Mouse (Mus musculus) gonadal fat pad, adult 2 months (tissue): ENCODE data around the gene Iqcf1. TPM values are rescaled to one million over a fixed set of nuclear protein-coding genes. Genes with fewer than 3 reads are reported as not detected.
"Not testable (repeated sequence)": the region's sequence is repeated elsewhere in the genome, so short reads cannot be mapped to it uniquely, and the experiment has no call there.

Source experiments
- DNase-seq: peaks from one replicate; pipeline ENCODE4 v3.0.0-alpha.2; 2012; ENCODE audit warnings: low read depth
- polyA plus RNA-seq: library from polyadenylated mRNA; depleted of rRNA; stranded (reverse); fragments of >200 nt; gene quantifications from 2 replicates; pipeline ENCODE4 v1.2.3, GENCODE M21; 2012; rRNA removed

The Iqcf1 gene
- polyA plus RNA-seq, 1 experiment, result 1.6 TPM

DNA sequence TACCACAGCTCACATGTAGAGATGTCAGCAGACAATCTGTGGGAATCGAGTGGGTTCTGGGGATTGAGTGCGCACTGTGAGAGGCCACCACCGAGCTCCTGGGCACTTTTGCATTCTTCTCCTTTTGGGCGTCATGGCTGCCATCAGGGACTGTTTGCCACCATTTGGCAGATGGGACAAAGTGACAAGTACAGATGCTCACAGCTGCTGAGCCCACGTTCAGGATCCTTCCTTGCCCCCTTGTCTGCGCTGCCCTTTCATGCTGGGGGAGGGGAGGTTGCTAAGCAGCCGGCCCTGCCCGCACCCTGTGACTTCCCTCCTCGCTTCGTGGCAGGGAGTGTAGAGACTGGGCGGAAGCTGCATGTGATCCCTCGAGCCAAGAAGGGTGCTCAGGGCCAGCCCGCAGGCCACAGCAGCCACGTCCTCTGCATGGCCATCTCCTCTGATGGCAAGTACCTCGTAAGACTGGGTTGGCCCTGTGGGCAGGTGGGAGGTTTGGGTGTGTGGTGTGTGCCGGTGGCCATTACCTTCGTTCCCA lies 17.1 kb upstream of the Iqcf1 start:
- DNase-seq, result no peak

DNA sequence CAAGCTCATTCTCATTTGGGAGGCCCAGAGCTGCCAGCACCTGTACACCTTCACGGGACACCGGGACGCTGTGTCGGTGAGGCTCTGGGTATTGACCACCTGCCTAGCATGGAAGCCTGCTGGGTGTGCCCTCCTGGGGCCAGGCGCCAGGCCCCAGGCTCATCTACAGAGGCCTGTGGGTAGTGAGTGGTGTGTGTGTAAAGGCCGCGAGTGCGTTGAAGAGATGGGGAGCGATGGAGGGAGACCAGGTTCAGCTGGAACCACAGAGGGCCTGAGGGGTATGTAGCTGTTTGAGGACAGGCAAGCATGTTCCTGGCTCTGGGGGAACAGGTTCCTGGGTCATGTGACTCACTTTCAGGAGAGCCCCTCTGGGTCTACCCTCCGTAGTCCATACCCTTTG lies 16.6 kb upstream of the Iqcf1 start:
- no peak for DNase-seq

DNA sequence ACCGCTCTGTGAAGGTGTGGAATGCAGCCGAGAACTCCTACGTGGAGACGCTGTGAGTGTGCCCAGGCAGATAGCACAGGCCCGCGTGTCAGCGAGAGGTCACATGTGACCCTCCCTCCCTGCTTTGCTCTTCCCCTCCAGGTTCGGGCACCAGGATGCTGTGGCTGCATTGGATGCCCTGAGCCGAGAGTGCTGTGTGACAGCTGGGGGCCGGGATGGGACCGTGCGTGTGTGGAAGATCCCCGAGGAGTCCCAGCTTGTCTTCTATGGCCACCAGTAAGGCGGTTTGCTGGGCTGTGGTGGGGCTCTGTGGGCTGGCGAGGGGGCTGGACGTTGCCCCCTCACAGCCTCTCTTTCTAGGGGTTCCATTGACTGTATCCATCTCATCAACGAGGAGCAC lies 16.2 kb upstream of the Iqcf1 start:
- no peak for DNase-seq

DNA sequence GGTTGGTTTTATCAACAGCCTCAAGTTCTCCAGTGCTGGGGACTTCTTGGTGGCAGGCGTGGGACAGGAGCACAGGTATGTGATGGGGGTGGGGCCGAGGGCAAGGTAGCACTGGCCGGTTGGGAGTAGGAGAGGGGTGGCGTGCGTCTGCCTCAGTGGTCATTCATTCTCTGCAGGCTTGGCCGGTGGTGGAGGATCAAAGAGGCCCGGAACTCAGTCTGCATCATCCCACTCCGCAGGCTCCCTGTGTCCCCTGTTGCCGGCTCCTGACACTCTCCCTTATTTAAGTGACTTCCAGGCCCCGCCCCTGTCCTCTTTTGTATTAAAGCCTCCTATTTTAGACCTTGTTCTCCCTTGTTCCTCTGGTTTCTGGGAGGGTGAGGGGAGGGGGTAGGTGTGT lies 14.7 kb upstream of the Iqcf1 start:
- DNase-seq, result no peak

DNA sequence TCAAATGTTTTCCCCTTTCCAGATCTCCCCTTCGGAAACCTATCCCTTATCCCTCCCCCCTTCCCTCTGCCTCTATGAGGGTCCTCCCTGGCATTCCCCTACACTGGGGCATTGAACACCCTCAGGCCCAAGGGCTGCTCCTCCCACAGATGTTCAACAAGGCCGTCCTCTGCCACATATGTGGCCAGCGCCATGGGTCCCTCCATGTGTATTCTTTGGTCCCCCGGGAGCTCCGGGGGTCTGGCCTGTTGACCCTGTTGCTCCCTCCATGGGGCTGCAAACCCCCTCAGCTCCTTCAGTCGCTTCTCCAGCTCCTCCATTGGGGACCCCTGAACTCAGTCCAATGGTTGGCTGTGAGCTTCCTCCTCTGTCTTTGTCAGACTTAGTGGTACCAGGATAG lies 12.2 kb upstream of the Iqcf1 start:
- not testable (repeated sequence) for DNase-seq

DNA sequence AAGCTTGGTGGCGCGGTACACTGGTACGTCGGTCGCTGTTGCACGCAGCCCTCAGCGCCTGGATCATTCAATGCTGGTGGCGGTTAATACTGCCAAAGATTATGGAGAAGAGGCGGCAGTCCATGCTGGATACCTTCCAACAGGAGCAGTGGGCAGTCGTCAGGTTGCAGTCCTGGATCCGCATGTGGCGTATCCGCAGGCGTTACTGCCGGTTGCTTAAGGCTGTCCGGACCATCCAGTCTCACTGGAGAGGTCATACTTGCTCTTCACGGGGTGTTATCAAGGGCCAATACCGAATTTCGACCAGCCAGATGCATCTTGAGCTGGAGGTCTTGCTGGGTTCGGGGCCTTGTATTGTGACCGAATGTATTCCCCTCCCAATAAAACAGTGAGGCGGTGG lies 2.1 kb downstream of the Iqcf1 start:
- DNase-seq, result no peak

DNA sequence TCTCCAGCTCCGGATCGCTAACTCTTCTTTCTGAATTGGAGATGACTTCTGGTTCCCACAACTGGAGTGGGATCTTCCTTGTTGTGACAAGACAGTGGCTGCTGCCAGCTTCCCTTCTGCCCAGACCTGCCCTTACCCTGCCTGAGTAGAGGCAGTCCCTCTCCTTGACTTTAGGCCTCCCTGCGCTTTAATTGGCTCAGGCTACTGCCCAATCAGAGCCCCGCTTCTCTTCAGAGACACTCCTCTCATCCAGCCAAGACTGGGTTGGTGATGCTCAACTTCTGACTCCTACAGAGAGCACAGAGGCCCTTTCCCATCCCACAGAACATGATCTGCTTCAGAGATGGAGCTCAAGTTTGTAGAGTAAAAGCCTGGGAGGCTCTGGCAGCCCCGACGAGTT lies 4.5 kb downstream of the Iqcf1 start:
- DNase-seq, result no peak

DNA sequence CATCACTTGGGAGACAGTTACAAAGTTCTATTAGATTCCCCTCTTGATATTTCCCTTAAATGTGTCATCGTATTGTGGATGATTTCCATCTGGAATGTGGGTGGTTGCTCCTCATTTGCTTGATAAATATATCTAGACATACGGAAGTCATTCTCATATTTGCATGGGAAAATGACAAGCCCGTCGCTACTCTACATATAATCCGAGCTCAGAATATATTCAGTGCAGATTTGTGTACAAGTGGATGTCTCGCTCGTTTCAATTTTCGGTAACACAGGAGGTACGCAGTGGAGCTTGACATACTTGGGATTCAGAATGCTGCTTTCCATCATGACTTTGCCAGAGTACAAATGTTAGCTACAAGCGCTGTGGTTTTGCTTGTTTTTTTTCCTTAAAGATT lies 9.6 kb downstream of the Iqcf1 start:
- no peak for DNase-seq

DNA sequence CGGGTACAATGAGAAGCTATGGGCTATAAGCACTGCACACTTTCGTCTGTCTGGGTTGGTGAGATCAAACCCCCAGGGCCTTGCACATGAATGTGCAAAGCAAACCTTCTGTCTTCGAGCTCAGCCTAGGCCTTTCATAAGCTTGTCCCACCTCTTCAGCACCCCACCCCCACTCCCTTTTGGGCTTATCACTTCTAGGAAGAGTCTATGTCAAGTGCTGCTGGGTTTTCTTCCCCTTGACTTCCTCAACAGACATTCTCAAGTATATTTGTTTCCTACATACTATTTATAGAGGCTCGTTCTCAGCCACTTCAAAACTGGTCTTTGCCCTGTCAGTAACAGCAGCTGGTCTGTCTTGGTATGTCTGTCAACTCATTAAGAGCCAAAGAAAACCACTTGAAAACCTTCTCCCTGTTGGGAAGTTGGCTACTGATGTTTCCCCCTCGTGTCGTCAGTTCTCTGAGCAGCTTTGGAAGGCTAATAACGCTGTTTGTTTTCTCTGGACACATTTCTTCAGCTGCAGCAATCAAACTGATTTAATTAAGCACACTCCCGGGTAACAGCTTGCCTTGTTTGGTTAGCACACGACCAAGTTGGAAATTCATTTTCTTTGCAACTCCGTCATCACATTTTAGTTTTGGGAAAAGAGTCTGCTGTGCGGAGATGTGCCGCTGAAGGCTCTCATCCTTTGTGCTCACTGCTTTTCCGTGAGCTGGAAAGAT lies 13.1 kb downstream of the Iqcf1 start:
- DNase-seq, result no peak

DNA sequence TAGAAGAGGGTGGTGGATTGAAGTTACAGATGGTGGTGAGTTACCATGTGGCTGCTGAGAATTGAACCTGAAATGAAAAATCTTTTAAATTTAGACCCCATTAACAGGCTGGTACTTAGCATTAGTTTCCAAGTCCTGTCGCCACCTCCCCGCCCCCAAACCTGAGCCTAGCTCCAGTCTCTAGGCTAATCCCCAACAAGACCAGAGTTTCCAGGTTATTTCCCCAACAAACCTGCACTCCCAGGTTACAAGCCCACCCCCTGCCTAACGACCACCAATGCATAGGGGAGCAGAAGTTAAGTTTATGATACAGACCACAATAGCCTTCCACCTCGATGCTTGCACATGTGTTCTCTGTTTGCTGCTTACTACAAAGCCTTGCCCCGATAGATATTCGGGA lies 13.8 kb downstream of the Iqcf1 start:
- no peak for DNase-seq

DNA sequence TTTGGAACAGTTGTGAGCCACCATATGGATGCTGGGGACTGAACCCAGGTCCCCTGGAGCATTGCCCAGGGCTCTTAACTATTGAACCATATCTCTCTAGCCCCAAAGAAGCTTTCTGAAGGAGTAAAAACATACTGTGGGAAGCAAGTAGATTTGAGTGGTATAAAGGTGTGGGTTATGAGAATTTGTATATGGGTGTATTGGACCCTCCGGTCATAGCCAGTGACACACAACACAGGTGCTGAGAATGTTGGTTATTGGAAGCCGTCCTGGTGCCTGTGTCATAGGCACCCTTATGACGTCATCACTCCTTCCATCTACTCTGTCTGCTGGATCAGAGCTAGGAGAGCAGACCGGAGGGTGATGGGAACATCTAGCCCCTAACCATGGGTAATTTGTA lies 14.5 kb downstream of the Iqcf1 start, which contains the start of gene Iqcf5:
TSS of gene Iqcf5 (plus strand) at position 301 of the 400 bp plus-strand sequence.
- no peak for DNase-seq

DNA sequence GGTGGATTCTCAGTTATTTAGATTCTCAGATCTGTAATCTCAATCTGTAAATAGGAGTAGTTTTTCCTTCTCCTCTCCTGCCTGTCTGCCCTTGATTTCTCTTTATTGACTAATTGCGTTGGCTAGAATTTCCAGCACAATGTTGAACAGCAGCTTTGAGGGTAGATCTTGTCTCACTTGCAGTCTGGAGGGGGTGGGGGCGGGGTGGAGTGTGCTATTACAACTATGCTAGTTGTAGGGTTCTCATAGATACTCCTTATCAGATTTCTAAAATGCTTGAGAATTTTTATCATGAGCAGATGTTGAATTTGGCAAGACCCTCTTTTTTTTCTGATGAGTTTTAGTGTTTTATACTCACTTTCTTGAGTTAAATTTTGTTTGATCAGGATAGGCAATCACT lies 19.7 kb downstream of the Iqcf1 start:
- DNase-seq, result no peak

DNA sequence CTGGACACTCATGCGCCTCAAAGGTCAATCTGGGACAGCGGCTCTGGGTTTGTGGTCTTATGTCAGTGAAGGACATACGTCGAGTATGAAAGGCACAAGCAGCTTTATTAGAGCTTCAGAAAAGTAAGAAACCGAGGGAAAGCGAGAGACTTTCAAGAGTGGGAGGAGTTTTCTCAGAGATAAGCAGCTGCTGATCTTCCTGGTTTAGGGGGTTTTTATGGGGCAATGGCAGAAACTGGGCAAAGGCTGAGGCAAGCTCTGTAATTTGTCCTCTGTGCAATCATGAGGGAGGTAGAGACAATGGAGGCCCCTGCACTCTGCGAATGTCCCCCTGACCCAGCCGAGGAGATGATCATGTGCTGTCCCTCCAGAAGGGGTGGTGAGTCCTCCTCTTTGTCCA lies 20.1 kb downstream of the Iqcf1 start:
- no peak for DNase-seq

DNA sequence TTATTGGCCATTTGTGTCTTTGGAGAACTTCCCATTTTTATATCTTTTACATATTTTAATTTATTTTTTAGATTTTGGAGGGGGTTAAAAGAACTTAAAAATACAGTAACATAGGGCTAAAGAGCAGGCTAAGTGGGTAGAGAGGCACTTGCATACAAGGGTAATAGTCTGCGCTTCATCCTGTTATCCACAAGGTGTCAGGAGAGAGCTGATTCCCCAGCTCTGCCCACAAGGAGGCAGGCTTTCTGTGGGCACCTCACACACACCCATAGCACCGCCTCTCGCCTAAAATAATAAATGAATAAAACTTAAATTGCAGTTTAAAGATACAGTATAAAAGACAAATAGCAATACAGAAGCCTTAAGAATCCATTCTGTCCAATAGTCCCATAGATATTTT lies 32.1 kb downstream of the Iqcf1 start:
- DNase-seq, result no peak

DNA sequence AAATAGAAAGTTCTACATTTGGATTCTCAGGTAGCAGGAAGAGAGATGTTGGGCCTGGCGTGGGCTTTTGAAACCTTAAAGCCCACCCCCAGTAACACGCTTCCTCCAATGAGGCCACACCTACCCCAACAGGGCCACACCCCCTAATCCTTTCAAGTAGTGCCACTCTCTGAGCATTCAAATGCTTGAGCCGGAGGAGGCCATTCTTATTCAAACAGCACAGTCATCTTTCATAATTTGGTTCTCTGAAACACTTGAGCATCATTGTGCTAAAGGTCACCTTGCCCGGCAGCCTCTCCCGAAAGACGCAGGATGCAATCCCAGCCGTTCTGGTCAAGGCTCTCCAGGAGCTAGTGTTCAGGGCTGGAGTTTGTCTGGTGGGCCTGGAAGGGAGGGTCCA lies 34.5 kb downstream of the Iqcf1 start:
- DNase-seq, result no peak

DNA sequence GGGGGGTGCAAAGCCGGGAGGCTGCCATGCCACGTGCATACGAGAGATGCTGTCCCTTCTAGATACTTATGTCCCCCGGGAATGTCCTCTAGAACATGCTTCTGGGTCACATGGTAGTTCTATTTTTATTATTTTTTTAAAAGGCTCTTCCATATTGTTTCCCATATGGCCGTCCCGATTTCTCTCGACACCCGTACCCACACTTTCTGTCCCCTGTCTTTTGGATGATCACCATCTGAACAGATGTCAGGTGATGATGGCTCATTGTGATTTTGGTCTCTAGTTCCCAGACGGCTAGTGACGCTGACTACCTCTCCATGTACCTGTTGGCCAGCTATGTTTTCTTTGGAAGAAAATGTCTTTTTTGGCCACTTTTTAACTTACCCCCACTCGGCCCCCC lies 35.2 kb downstream of the Iqcf1 start:
- no peak for DNase-seq

Other genes with a start within 250 kb of the Iqcf1 start
- gene Poc1a, start 218.9 kb upstream of the Iqcf1 start, polyA plus RNA-seq, result 5.4 and 5.6 TPM in 2 replicates
- gene Dusp7, start 131.3 kb upstream of the Iqcf1 start, polyA plus RNA-seq, result 43.8 and 53.6 TPM in 2 replicates
- 567 and 580 TPM in 2 replicates for gene Rpl29, start 70.5 kb upstream of the Iqcf1 start, polyA plus RNA-seq
- gene Acy1, start 61.6 kb upstream of the Iqcf1 start, polyA plus RNA-seq, result 14.1 and 18.7 TPM in 2 replicates
- 133 and 140 TPM in 2 replicates for gene Abhd14b, start 52.5 kb upstream of the Iqcf1 start, polyA plus RNA-seq
- gene Abhd14a, start 52.3 kb upstream of the Iqcf1 start, polyA plus RNA-seq, result 26.9 and 36.5 TPM in 2 replicates
- gene Pcbp4, start 46.7 kb upstream of the Iqcf1 start, polyA plus RNA-seq, result 51.1 and 53.6 TPM in 2 replicates
- 0.35 and 0.36 TPM in 2 replicates for gene Gpr62, start 34.0 kb upstream of the Iqcf1 start, polyA plus RNA-seq
- gene Rrp9, start 24.0 kb upstream of the Iqcf1 start, polyA plus RNA-seq, result 21.8 and 27.9 TPM in 2 replicates
- gene Parp3, start 23.0 kb upstream of the Iqcf1 start, polyA plus RNA-seq, result 60.9 and 103 TPM in 2 replicates
- 1.8 and 2.1 TPM in 2 replicates for gene Iqcf5, start 14.6 kb downstream of the Iqcf1 start, polyA plus RNA-seq
- gene Iqcf3, start 61.7 kb downstream of the Iqcf1 start, polyA plus RNA-seq, result 2.6 and 4.1 TPM in 2 replicates
- 0.89 and 1.3 TPM in 2 replicates for gene Iqcf4, start 71.0 kb downstream of the Iqcf1 start, polyA plus RNA-seq
- 0.41 TPM in 1 of 2 replicates, not detected in the other for gene Iqcf6, start 126.6 kb downstream of the Iqcf1 start, polyA plus RNA-seq
- not detected in 2 replicates for gene Grm2, start 156.1 kb downstream of the Iqcf1 start, polyA plus RNA-seq
- 103 and 126 TPM in 2 replicates for gene Tex264, start 186.0 kb downstream of the Iqcf1 start, polyA plus RNA-seq